Mouse (Mus musculus): Measurements from ENCODE around the gene Myh3.

DNA sequence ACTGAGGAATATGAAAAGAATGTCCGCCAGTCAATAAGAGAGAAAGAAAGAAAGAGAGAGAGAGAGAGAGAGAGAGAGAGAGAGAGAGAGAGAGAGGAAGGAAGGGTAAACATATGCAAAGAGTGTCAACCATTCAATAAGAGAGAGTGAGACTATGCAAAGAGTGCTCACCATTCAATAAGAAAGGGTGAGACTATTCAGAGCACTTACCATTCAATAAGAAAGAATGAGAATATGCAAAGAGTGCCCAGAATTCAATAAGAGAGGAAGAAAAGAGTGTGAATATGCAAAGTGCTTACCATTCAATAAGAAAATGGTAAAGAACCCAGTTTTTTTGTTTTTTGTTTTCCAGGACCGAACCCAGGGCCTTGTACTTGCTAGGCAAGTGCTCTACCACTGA, 72.1 kb downstream of the Myh3 start:
- TF ChIP-seq CTCF (IDR thresholded peaks at IDR 0.05; ENCODE audit: low read depth) (no peak), EP300 (IDR thresholded peaks at IDR 0.05; ENCODE audit: low read depth) (no peak)
